Mouse (Mus musculus) lung, postnatal 14 days (tissue): ENCODE measurements around the gene Rb1.

Experiments
- DNase-seq: peaks from one replicate; pipeline ENCODE4 v3.0.0; 2021

Rb1 gene

DNA sequence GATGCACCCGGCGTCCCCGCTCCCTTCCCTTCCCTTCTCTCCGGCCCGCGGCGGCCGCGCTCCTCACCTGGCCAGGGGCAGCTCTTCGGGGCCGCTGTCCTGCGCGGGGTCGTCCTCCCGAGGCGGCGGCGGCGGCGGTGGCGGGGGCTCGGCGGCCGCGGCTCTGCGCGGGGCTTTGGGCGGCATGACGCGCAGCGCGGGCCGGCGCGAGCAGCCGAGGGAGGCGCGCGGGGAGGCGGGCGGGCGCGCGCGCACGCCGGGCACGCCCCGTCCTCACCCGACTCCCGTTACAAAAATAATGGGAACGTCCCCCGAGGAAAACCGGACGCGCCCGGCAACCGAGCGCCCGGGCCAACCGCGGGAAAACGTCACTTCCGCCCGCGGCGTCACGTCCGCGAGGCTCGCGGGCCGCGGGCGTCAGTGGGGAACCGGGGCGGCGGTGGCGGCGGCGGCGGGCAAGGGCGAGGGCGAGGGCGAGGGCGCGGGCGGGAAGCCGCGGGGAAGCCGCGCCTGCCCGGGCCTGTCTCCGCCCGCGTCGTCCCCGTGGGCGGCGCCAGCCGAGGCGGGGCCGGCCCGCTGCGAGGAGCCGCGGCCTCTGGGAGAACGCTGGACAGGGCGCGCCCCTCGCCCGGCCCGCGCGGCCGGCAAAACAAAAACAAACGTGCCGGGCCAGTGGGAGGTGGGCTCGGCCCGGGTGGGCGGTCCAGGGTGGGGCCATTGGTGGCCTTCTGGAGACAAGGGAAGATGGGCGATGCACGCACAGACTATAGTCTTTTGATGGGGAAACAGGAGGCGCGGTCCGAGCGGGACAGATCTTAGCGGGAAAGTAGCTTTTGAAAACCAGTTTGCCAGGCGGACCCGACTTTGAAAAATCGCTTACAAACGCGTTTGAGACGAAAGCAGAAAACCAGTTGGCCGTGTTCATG, at the start of gene Rb1:
TSS of gene Rb1 (minus strand) at position 367 of the 926 bp plus-strand sequence.
- peak; percentile 85 for DNase-seq

DNA sequence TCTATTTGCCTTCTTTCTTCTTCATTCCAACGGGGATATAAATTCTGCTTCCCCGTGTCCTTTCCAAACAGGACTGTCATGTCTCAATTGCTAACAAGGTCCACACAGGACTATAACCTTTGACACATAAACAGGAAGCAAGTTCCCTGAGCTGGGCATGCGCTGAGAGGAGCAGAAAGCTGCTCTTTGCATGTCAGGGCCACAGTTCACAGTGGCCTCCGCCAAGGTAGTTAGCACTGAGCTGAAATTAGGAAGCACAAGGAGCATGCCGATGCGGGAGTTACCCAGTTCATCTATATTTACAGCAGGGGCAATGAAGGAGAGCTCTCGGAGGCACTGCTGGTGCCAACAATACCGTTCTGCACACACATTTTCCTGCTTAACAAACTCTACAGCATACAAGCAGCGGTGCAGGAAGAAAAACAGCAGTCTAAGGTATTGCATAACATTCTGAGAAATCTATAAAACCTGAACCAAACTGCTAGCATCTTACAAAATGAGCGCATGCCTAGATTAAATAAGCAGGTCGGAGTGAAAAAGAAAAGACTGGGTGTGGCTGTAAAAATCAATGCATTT, 48.8 kb upstream of the Rb1 start:
- no peak for DNase-seq

DNA sequence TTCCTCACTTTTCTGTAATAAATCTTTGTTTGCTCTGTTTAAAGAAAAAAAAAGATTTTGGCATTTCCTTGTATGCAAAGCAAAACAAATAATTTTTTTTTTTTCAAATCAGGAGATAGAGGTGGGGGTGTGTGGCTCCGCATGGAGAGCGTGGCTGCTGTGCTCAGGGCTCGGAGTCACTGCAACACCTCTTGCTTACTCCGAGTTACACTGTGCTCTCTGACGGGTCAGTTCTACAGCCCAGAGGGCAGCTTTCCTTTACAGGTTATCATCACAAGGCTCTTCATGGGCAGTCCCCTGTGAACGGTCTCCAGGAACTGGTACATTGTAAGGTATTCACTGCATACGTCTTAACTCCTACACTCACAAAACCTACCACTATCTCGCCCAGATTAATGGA, 48.0 kb upstream of the Rb1 start:
- DNase-seq = no peak

DNA sequence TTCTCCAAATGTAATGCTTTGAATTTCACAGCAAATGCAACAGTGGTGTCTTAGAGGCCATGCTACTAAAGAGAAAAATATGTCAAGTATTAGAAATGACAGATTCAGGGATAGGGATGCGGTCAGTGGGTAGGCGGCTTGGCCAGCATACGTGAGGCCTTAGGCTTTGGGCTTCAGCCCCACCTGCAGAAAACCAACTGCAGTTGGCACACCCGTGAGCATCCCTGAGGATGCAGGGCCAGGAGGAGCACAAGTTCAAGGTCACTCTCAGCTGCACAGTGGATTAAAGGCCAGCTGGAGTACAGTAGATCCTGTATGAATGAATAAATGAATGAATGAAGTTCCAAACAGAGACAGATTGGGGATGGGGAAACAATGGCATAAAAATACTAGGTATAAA, 47.4 kb upstream of the Rb1 start:
- DNase-seq = no peak

DNA sequence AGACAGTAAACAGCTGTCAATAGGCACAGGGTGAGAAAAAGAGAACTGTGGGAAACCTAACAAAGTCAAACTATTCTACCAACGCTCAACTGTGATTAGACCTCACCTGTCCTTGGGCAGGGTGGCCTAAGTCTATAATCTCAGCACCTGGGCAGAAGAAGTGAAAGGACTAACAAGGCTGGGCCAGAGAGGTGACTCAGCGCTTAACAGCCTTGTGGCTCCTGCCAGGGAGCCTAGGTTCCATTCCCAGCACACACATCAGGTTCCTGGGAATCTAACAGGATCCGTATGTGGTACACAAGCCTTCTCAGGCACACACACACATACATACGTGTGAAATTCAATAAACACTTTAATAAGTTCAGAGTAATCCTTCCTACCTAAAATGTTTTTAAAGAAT, 46.0 kb upstream of the Rb1 start:
- DNase-seq = no peak

DNA sequence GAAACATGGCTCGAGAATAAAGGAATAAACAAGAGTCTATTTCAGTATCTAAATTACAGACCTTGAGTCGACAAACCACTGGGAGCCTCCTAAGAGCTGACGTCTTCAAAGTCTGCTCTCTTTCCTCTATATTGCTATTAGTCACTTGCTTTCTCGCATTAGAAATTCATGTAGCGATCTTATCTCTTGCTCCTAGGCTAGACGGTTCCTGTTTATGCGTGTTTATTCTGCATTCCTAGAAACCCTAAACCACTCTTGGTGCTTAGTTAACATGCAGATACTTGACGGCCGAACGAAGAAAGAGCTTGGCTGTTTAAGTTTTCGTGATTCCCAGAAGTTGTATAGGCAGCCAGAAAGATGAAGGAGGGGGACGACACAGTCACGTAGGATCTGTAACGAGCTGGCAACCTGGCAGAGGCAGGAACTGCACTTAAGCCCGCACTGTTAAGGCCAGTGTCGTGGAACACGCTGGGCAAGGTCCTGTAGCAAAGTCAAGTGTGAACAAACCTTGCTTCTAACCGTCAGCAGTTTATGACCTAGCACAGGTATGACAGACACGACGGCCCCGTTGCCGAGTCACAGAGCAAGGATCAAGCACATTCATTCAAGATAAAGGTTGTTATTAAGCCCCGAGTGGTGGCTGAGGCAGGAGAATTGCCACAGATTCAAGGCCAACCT, 45.2 kb upstream of the Rb1 start:
- no peak for DNase-seq

DNA sequence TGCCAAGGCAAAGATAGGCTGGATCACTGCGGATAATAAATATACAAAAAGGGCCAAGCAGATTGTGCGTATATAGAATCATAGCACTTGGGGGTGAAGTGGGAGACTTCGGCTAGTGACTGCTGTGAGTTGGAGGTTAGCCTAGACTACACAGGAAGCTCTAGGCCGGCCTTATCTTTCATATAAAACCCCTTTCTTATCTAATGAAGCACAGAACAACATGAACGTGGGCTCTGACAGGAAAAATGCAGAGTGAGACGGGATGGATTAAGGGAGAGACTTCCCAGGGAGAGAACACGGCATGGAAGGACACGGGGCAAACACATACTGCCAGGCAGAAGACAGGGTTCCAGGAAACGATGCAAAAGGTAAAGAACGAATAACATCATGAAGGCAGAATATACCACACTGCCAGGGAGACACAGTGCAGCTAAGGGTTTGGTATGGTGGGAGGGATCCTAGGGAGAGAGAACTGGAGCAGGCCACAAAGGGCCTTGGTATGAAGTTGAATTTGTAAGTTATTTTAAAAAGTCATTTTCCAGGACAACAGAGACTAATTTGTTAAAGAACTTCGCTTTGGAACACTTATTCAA, 44.6 kb upstream of the Rb1 start:
- DNase-seq = no peak

DNA sequence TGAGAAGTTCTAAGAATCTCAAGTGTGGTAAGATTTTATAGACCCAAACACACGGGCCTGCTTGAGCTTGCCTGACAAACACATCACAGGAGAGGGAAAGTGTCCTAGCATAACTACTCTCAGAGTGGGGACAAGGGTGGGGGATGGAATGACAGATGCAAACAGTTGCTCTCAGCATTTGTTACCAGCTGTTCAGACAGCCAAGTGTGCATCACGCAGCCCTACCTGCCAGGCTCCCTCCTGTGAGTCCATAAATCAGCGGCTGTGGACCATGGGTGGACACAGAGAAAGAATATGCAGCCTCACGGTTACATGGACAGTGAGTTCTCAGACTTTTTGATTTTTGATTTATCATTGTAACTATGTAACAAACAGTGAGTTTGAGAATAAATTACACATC, 44.0 kb upstream of the Rb1 start:
- no peak for DNase-seq

DNA sequence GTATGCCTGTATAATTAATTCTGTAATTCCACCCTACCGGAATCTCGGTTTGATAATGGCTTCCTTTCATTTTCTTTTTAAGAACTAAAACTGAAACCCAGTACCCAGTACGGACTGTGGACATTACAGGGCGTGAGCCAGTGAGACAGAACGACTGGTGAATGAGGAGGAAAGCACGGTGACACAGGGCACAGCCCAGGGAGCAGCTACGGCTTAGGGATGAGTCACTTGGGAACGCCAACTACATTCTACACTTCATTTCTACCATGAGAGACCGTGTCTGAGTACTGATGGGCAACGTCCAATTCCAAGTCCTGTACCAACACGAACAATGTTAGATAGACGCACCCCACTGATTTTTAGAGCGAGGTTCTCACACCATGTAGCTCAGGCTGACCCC, 43.3 kb upstream of the Rb1 start:
- no peak for DNase-seq

DNA sequence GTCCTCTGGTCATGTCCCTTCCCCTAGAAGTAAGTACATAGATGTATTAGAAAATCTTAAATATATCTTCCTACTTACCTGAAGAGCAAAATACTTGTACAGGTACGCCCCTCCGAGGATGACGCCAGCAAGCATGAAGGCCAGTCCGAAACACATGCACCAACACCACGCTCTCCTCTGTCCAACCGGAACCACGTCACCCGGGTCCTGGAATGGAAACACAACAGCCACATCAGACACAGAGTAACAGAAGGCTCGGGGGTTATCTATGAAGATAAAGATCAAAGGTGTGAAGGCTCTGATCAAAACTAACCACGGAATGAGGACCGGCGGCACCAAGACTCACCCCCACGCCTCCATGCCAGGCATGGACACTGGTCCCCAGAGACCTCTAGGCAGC, 42.6 kb upstream of the Rb1 start:
- DNase-seq = no peak

DNA sequence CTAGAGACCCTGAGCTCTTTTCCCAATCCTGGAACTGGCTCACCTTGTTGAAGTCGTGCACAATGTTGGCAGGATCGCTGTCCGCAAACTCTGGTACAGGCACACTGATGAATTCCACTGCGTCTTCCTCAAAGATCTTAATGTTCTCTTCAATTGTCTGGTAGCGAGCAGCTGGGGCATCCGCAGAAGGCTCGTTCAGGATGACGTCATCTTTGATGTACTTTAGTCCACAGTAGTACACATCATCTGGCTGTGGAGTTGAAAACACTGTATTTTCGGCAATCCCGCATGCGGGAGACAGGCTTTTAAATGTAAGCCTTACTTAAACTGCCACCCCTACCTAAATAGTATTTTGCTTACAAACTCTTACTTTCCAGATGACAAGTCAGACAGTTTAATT, 40.7 kb upstream of the Rb1 start:
- DNase-seq = no peak

DNA sequence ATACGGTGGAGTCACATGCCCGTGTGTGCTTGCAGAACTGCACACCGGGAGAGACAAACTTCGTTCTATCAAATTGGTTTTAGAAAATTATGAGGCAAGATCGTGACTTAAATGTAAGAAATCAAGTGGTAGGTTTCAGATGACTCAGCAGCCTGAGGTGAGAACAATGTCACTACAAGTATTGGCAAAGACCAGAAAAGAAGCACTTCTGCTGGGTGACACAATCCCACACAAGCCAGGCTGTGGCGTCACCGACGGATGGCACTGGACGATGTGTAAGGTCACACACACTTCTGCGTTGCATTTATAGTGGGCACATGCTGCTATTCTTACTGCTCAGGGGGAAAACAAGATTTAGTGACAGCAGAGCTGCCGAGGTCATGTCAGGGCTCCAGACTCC, 38.2 kb upstream of the Rb1 start:
- DNase-seq = no peak

DNA sequence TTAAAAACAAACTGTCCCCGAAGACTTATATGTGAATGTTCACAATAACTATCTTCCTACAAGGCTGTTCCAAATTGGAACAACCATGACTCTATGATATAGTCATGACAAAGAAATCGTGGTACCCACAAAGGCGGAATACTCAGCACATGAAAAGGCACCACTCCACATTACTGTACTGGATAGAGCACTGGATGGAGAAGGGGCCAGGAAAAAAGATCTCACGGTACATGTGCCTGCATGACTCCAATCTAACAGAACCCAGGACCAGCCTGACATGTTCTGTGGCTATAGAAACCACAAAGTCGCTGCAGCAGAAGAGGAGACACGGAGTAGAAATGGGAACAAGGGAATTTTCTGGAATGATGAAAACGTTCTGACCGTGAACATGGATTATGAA, 29.1 kb upstream of the Rb1 start:
- DNase-seq = no peak

DNA sequence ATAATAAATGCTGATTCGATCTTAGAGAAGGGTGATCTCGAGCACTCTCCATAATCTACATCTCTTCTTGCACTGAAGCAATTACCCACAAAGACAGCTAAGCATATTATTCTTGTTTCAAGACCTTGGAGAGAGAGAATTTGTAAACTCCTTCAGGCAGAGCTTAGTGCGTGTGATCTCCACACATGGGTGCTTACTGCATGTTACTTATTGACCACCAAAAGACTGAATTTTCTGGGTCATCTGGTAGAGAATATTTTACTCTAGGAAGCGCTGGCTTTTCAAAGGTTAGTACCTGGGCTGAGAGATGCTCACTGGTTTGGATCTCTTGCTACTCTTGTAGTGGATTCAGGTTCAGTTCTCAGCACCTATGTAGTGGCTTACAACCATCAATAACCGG, 25.5 kb upstream of the Rb1 start:
- no peak for DNase-seq

DNA sequence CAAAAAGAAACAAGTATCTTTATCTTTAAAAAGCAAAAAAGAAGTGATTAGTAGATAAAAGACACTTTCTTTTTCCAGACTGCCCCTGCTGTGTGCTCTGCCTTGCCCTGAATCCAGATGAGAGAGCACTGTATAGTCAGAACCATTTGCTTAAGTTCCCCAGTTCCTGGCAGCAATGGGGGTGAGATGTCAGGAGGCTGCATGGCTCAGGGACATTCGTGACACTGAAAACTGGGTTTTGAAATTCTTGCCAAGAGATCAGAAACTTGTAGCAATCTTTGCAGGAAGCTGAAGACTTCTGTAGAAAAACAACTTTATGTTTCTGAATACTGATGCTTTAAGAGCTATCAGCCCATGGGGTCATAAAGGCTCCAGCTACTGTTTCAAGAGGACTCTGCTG, 24.4 kb upstream of the Rb1 start:
- no peak for DNase-seq

DNA sequence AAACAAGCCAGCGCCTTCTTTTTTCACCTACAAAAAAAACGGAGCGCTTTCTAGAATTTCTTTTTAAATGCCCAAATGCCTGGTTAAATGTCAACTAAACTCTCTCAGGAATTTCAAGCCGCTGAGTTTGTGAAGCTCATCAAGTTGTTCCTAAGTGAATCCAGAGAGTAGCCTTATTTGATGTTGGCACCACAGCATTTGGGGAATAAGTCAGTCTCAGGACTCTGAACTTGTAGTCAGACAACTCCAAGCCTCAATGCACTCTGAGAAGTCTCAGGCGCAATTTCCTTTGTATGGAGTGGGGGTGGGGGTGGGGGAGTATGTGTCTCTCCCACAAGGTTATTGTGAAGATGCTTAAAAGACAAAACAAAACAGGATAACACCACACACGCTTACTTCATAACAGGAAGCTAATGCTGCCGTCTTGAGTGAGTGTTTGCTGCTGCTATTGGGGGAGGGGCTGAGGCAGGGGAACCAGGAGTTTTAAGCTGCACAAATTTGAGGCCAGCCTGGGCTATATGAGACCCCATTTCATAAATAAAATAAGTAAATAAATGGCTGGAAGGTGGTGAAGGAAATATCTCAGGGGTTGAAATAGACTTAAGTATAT, 23.5 kb upstream of the Rb1 start:
- DNase-seq = no peak

DNA sequence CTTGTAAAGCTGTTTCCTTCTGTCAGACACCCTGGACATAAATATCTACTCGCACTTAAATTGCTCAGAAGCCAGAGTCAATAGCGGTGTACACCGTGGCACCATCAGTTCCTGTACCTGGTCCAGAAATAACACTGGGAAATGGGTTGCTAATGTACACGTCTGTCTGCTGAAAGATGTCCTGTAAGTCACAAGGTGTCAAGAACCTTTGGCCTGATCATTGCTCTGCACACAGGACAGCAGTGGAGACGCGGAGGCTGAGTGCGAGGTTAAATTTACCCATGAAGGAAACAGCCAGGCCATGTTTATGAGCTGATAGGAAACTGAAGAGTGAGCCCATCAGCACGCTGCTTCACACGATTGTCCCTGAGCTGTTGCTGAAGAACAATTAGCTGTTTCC, 21.7 kb upstream of the Rb1 start:
- no peak for DNase-seq

DNA sequence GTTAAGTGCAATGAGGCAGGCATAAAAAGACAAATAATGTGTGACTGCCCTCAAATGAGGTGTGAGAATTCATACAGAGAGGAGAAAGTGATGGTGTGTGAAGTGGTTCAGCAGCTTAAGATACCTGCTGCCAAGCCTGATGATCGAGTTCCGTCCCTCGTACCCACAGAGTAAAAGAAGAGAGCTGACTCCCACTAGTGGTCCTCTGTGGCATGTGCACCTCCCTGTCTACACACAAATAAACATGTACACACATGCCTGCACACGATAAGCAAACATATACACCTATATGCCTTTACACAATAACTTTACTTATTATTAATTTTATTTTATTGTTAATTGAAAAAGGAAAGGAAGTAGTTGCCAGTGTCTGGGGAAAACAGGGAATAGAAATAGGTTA, 20.0 kb upstream of the Rb1 start:
- no peak for DNase-seq

DNA sequence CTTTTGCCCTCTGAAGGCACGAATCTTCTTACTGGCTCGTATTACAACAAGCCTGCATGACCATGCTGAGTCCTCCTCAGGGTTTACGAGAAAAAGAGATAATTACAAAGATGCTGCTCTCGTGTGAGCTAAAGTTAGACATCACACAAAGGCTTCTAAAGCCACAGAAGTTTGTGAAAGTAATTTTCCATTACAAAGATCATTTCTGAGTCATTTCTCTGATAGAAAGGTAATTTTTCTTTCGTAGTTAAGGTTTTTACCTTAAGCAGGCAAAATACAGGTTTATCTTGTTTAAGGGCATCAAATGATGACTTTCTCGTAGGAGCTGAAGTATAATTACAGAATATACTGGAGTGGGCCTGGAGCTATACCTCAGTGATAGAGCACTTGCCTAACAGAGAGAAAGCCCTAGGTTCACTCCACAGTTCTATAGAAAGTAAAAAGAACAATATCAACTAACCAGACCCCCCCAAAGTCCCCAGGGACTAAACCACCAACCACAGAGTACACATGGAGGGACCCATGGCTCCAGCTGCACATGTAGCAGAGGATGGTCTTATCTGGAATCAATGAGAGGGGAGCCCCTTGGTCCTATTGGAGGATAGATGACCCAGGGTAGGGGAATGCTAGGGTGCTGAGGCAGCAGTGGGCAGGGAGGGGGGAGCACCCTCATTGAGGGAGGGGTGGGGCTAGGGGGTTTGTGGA, 14.6 kb upstream of the Rb1 start:
- no peak for DNase-seq

DNA sequence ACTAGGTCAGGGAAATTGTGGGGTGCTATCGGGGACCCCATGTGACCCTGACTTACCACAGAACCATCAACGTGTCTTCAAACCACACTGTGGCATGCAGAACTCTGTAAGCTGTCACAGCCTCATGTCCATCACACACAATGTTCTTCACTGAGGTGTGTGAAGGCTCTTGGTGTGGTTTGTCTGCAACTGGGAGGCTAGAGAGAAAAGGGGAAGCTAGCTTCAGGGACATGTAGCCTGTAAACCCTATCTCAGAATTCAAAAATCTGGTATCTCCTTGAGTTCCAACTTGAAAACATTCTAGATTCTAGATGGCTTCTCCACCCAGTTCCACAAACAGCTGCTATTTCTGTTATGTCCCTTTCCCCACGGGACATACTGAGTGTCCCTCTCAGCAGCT, 14.0 kb upstream of the Rb1 start:
- DNase-seq = no peak

DNA sequence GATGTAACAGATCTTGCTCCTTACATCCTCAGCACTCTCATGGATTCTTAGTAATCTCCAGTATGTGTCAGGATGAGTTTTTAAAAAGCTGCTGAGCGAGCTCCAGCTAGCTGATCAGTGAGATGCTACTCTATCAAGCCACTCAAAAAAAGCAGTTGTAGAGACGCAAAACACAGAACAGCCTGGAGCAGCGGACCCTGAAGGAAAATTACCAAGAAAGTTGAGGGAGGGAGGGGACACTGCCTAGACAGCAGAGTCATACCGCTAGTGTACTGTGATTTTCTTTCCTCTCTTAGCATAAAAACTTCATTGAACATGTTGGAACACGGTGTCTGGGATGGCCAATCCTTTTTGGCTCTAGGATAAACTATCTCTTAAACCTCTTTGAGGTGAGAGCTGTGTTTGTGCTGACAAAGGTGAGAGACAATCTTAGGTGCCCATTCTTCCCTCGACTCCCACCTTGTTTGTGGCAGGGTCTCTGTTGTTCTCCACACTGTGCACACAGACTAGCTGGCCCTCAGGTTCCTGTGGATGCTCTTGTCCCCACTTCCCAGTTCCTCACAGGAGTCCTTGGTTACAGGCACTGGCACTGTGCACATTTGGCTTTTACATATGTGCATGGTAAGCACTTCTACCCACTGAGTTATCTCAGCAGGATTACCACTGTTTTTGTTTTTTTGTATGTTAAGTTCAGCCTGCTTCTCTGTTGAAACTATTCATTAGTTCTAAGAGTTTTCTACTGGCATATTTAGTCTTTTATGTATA, 10.9 kb upstream of the Rb1 start:
- no peak for DNase-seq
